Mouse (Mus musculus) neural tube, embryonic 11.5 days (tissue): ENCODE results near the gene Id3. TPM values are rescaled to one million over a fixed set of nuclear protein-coding genes. Genes with fewer than 3 reads are reported as not detected.

Source experiments
- ATAC-seq: fragments of 200-750 bp; cut with Nextera tagmentation; 2 replicates; pipeline ENCODE4 v1.8.0; 2017; ENCODE audit warnings: moderate number of reproducible peaks, mild to moderate bottlenecking, moderate TSS enrichment, moderate library complexity; ENCODE audit not compliant: insufficient read depth, low FRiP score, low TSS enrichment
- DNase-seq: peaks from one replicate; pipeline ENCODE4 v3.0.0-alpha.2; 2015; ENCODE audit warnings: low spot score
- H3K27ac ChIP-seq: fragments of 300-500 bp; sonication (generic); 2 replicates; pipeline ENCODE4 v1.5.1; 2014; ENCODE audit warnings: low read depth, mild to moderate bottlenecking, low read length
- H3K27me3 ChIP-seq: fragments of 300-500 bp; sonication (generic); 2 replicates; pipeline ENCODE4 v1.6.1; 2014; ENCODE audit warnings: mild to moderate bottlenecking, low read length, mixed read lengths; ENCODE audit not compliant: control insufficient read depth, insufficient read depth
- H3K36me3 ChIP-seq: fragments of 300-500 bp; sonication (generic); 2 replicates; pipeline ENCODE4 v1.6.1; 2014; ENCODE audit warnings: mild to moderate bottlenecking, low read length, moderate library complexity, mixed read lengths; ENCODE audit not compliant: control insufficient read depth, insufficient read depth
- H3K4me1 ChIP-seq: fragments of 300-500 bp; sonication (generic); 2 replicates; pipeline ENCODE4 v1.6.1; 2014; ENCODE audit warnings: low read length, mixed read lengths; ENCODE audit not compliant: control insufficient read depth, insufficient read depth
- H3K4me2 ChIP-seq: fragments of 300-500 bp; sonication (generic); 2 replicates; pipeline ENCODE4 v1.6.1; 2014; ENCODE audit warnings: low read depth, mild to moderate bottlenecking, moderate library complexity
- H3K4me3 ChIP-seq: fragments of 300-500 bp; sonication (generic); 2 replicates; pipeline ENCODE4 v1.5.1; 2014; ENCODE audit warnings: low read depth, low read length
- H3K9ac ChIP-seq: fragments of 300-500 bp; sonication (generic); 2 replicates; pipeline ENCODE4 v1.6.1; 2014; ENCODE audit warnings: mild to moderate bottlenecking, low read length
- H3K9me3 ChIP-seq: fragments of 300-500 bp; sonication (generic); 2 replicates; pipeline ENCODE4 v1.6.1; 2016; ENCODE audit warnings: low read length; ENCODE audit not compliant: control insufficient read depth
- WGBS: fragments of 180-500 bp; shearing (Covaris S2); extraction: QIAGEN DNeasy Blood & Tissue Kit; methylation state at CpG from one replicate; pipeline ENCODE4 v1.1.7; 2014; 5-methylcytosine and 5-hydroxymethylcytosine counted together
- polyA plus RNA-seq: library from polyadenylated mRNA; unstranded; fragments of >200 nt; fragmentation: Nextera tagmentation; extraction: Ambion mirVana; gene quantifications from 2 replicates; pipeline ENCODE4 v1.2.1, GENCODE M21; 2014

The Id3 gene
- polyA plus RNA-seq, 1 experiment from 2014 or later = 440 TPM

- Histone ChIP-seq H3K27me3 (no peaks in the 10 kb centered on the region), H3K9ac (peak overlapping the region; percentile 20), H3K4me1 (peaks cover 12% of the 10 kb centered on the region), H3K4me3 (no peak overlapping the region), H3K4me2 (peak overlapping the region; percentile 24), H3K36me3 (no peaks in the 10 kb centered on the region), H3K27ac (no peak overlapping the region; the same call in 1 of the 2 replicates), H3K9me3 (no peaks in the 10 kb centered on the region)
- 3% methylated on average over 18 of the region's 18 CpGs for WGBS
- ATAC-seq (peak; percentile 45; the same call in 1 of the 2 replicates), DNase-seq (peak; percentile 68)
These were observed 38.5 kb upstream of the Id3 start for GRCm38 (mm10) chr4:136104590-136105337.

GRCm38 (mm10) chr4:136106880-136107301, 36.4 kb upstream of the Id3 start:
- Histone ChIP-seq H3K36me3 (no peaks in the 10 kb centered on the region), H3K4me3 (no peak overlapping the region), H3K4me2 (no peak overlapping the region), H3K9ac (no peak overlapping the region), H3K27ac (no peak overlapping the region), H3K27me3 (no peaks in the 10 kb centered on the region), H3K4me1 (peaks cover 12% of the 10 kb centered on the region), H3K9me3 (no peaks in the 10 kb centered on the region)
- WGBS = 51% methylated on average over 7 of the region's 7 CpGs
- no peak for ATAC-seq
- no peak for DNase-seq

GRCm38 (mm10) chr4:136109153-136109552, 34.1 kb upstream of the Id3 start:
- Histone ChIP-seq H3K4me3 (no peak overlapping the region), H3K4me2 (no peak overlapping the region)
- 94% methylated on average over 2 of the region's 2 CpGs for WGBS

GRCm38 (mm10) chr4:136109941-136110900, 33.1 kb upstream of the Id3 start:
- Histone ChIP-seq H3K36me3 (no peaks in the 10 kb centered on the region), H3K27me3 (no peaks in the 10 kb centered on the region), H3K9me3 (no peaks in the 10 kb centered on the region), H3K9ac (no peak overlapping the region), H3K4me2 (no peak overlapping the region), H3K4me3 (no peak overlapping the region), H3K27ac (no peak overlapping the region), H3K4me1 (peaks cover 1% of the 10 kb centered on the region)
- DNase-seq (no peak), ATAC-seq (no peak)
- WGBS = 81% methylated on average over 10 of the region's 10 CpGs

More at GRCm38 (mm10) chr4:136109153-136109552, 34.1 kb upstream of the Id3 start:
- no peak for DNase-seq
- Histone ChIP-seq H3K4me1 (peaks cover 12% of the 10 kb centered on the region), H3K9ac (no peak overlapping the region), H3K36me3 (no peaks in the 10 kb centered on the region), H3K27ac (no peak overlapping the region), H3K9me3 (no peaks in the 10 kb centered on the region), H3K27me3 (no peaks in the 10 kb centered on the region)
- ATAC-seq = no peak

- no peaks in the 10 kb centered on the region for H3K27me3 ChIP-seq
- no peak overlapping the region for H3K4me2 ChIP-seq
- DNase-seq = no peak
- H3K9me3 ChIP-seq = no peaks in the 10 kb centered on the region
- no peak overlapping the region for H3K27ac ChIP-seq
- WGBS = 63% methylated on average over 5 of the region's 5 CpGs
- H3K9ac ChIP-seq = no peak overlapping the region
- ATAC-seq = no peak
- no peaks in the 10 kb centered on the region for H3K4me1 ChIP-seq
- no peak overlapping the region for H3K4me3 ChIP-seq
- no peaks in the 10 kb centered on the region for H3K36me3 ChIP-seq
These were observed 31.0 kb upstream of the Id3 start for GRCm38 (mm10) chr4:136112344-136112743.

- H3K36me3 ChIP-seq = no peaks in the 10 kb centered on the region
- peaks cover 2% of the 10 kb centered on the region; the same call in 1 of the 2 replicates for H3K4me1 ChIP-seq
- H3K27ac ChIP-seq = no peak overlapping the region
- no peak overlapping the region for H3K9ac ChIP-seq
- WGBS = 85% methylated on average over 5 of the region's 5 CpGs
- DNase-seq = no peak
- ATAC-seq = no peak
- no peak overlapping the region for H3K4me2 ChIP-seq
- H3K27me3 ChIP-seq = no peaks in the 10 kb centered on the region
- no peak overlapping the region for H3K4me3 ChIP-seq
- no peaks in the 10 kb centered on the region for H3K9me3 ChIP-seq
These were observed 28.6 kb upstream of the Id3 start for GRCm38 (mm10) chr4:136114747-136115146.

GRCm38 (mm10) chr4:136117022-136117421, 26.3 kb upstream of the Id3 start:
- ATAC-seq = no peak
- WGBS = 68% methylated on average over 13 of the region's 13 CpGs
- Histone ChIP-seq H3K27ac (no peak overlapping the region), H3K36me3 (no peaks in the 10 kb centered on the region), H3K9me3 (no peaks in the 10 kb centered on the region), H3K4me1 (peaks cover 2% of the 10 kb centered on the region; the same call in 1 of the 2 replicates), H3K27me3 (no peaks in the 10 kb centered on the region), H3K4me2 (no peak overlapping the region), H3K9ac (no peak overlapping the region), H3K4me3 (no peak overlapping the region)
- DNase-seq = no peak

- H3K4me2 ChIP-seq = no peak overlapping the region
- H3K27me3 ChIP-seq = no peaks in the 10 kb centered on the region
- ATAC-seq (no peak), DNase-seq (peak; percentile 35)
- peaks cover 2% of the 10 kb centered on the region; the same call in 1 of the 2 replicates for H3K4me1 ChIP-seq
- 25% methylated on average over 16 of the region's 16 CpGs for WGBS
- H3K4me3 ChIP-seq = no peak overlapping the region
- no peak overlapping the region for H3K27ac ChIP-seq
- H3K9ac ChIP-seq = no peak overlapping the region
- H3K36me3 ChIP-seq = no peaks in the 10 kb centered on the region
- H3K9me3 ChIP-seq = no peaks in the 10 kb centered on the region
These were observed 23.3 kb upstream of the Id3 start for GRCm38 (mm10) chr4:136120041-136120440.
